In genomic region chr14:73237848-73238321, GRCm38 (mm10) we compare ENCODE assay signal across 8 mouse cellular contexts. TPM values are rescaled to one million over a fixed set of nuclear protein-coding genes. Genes with fewer than 3 reads are reported as not detected.
DNase-seq lines count a peak whose midpoint lies in the region; ATAC-seq lines count a peak whose summit lies in the region.

TSS of gene Lpar6 (plus strand) at chr14:73237895.

- ATAC-seq in hindbrain, embryonic 15.5 days (ENCODE audit: low FRiP score, low read depth) = peak; percentile 85
- ATAC-seq in limb, embryonic 15.5 days (ENCODE audit: insufficient number of reproducible peaks, low FRiP score, low TSS enrichment, low read depth) = peak; percentile 77; the same call in 1 of the 2 replicates
- ATAC-seq in midbrain, embryonic 15.5 days (replicated peaks) = peak; percentile 88

- no peaks in the 10 kb centered on the region for H3K9me3 ChIP-seq in hindbrain, embryonic 15.5 days
- H3K9me3 ChIP-seq in limb, embryonic 15.5 days = no peaks in the 10 kb centered on the region
- H3K9me3 ChIP-seq in midbrain, embryonic 15.5 days = no peaks in the 10 kb centered on the region

- peak within 1 kb of the TSS; percentile 30 for H3K9ac ChIP-seq in hindbrain, embryonic 15.5 days
- H3K9ac ChIP-seq in limb, embryonic 15.5 days = peak within 1 kb of the TSS; percentile 58
- H3K9ac ChIP-seq in midbrain, embryonic 15.5 days = peak within 1 kb of the TSS; percentile 40

- peak within 1 kb of the TSS; percentile 57 for H3K4me2 ChIP-seq in hindbrain, embryonic 15.5 days
- H3K4me2 ChIP-seq in limb, embryonic 15.5 days = peak within 1 kb of the TSS; percentile 44
- peak within 1 kb of the TSS; percentile 51 for H3K4me2 ChIP-seq in midbrain, embryonic 15.5 days

- WGBS in hindbrain, embryonic 15.5 days = under 1% methylated on average over 19 of the region's 19 CpGs
- under 1% methylated on average over 19 of the region's 19 CpGs for WGBS in limb, embryonic 15.5 days
- under 1% methylated on average over 19 of the region's 19 CpGs for WGBS in midbrain, embryonic 15.5 days

- peaks cover 20% of the 10 kb centered on the region for H3K4me1 ChIP-seq in hindbrain, embryonic 15.5 days (replicated peaks)
- peaks cover 7% of the 10 kb centered on the region for H3K4me1 ChIP-seq in limb, embryonic 15.5 days
- peaks cover 19% of the 10 kb centered on the region; the same call in 1 of the 2 replicates for H3K4me1 ChIP-seq in midbrain, embryonic 15.5 days

- H3K27me3 ChIP-seq in hindbrain, embryonic 15.5 days = no peaks in the 10 kb centered on the region
- H3K27me3 ChIP-seq in limb, embryonic 15.5 days = no peaks in the 10 kb centered on the region
- H3K27me3 ChIP-seq in midbrain, embryonic 15.5 days (replicated peaks) = no peaks in the 10 kb centered on the region

- DNase-seq in cerebellum, postnatal 10 days = peak; percentile 34 to 41
- DNase-seq in cerebellum, adult 9-10 months = no peak
- DNase-seq in adrenal gland, postnatal 4 days (ENCODE audit: low spot score in 2 of 2) = peak; percentile 15 to 28
- peak; percentile 82 for DNase-seq in forelimb bud, embryonic 11.5 days (ENCODE audit: low read depth, low spot score)
- peak; percentile 34 for DNase-seq in telencephalon, adult 2 months (ENCODE audit: low read depth, low spot score)

- H3K36me3 ChIP-seq in hindbrain, embryonic 15.5 days = no peaks in the 10 kb centered on the region
- 0 out of 2 replicates have a peak, but pooled peaks cover 4% of the 10 kb centered on the region for H3K36me3 ChIP-seq in limb, embryonic 15.5 days
- no peaks in the 10 kb centered on the region for H3K36me3 ChIP-seq in midbrain, embryonic 15.5 days (replicated peaks)

- peak within 1 kb of the TSS; percentile 46 for H3K4me3 ChIP-seq in hindbrain, embryonic 15.5 days
- H3K4me3 ChIP-seq in limb, embryonic 15.5 days = peak within 1 kb of the TSS; percentile 55
- peak within 1 kb of the TSS; percentile 40 for H3K4me3 ChIP-seq in midbrain, embryonic 15.5 days

- peak within 1 kb of the TSS; percentile 83 for H3K27ac ChIP-seq in hindbrain, embryonic 15.5 days (replicated peaks)
- H3K27ac ChIP-seq in limb, embryonic 15.5 days = peak within 1 kb of the TSS; percentile 96
- peak within 1 kb of the TSS; percentile 74 for H3K27ac ChIP-seq in midbrain, embryonic 15.5 days

RNA-seq across cellular contexts. Expression of gene Lpar6, which starts in this region (rescaled TPM):
- total RNA-seq in adrenal gland, postnatal 4 days (2021) = 1 to 10 TPM; 6.2 to 6.9 TPM
- polyA plus RNA-seq in hindbrain, embryonic 15.5 days (2015; fragmentation: Nextera tagmentation; extraction: Ambion mirVana) = 4.3 and 5.2 TPM in 2 replicates
- polyA plus RNA-seq in limb, embryonic 15.5 days (2015; fragmentation: Nextera tagmentation; extraction: Ambion mirVana) = 12.6 and 12.7 TPM in 2 replicates
- polyA plus RNA-seq in midbrain, embryonic 15.5 days (2015; fragmentation: Nextera tagmentation; extraction: Ambion mirVana) = 3.6 and 4.1 TPM in 2 replicates
